9 mouse cellular contexts compared by ENCODE assay signal in genomic region chr13:85310968-85311367, GRCm38 (mm10). TPM values are rescaled to one million over a fixed set of nuclear protein-coding genes. Genes with fewer than 3 reads are reported as not detected.
DNase-seq lines count a peak whose midpoint lies in the region; ATAC-seq and TF ChIP-seq lines count a peak whose summit lies in the region.
"Had no signal": no experiment of that assay in that cellular context is flagged by ENCODE, and none has a peak within 500 bp of the region (broad histone marks: within the 10 kb centered on the region; RNA-seq: fewer than 3 reads in every experiment).

No protein-coding gene starts in this region.

- H3K4me1 ChIP-seq in lung, embryonic 14.5 days (ENCODE audit: insufficient read depth) = no peaks in the 10 kb centered on the region
- H3K4me1 ChIP-seq in kidney, adult 2 months (ENCODE audit: control insufficient read depth, insufficient read depth, low read length) = no peaks in the 10 kb centered on the region
- H3K4me1 ChIP-seq: liver, embryonic 12.5 days had no signal

- no peak overlapping the region for H3K9ac ChIP-seq in lung, embryonic 14.5 days
- H3K9ac ChIP-seq: liver, embryonic 12.5 days had no signal

- peak; percentile 6 for DNase-seq in embryo, embryonic 10 days (ENCODE audit: low spot score)
- no peak for DNase-seq in embryo, embryonic 9.5 days (ENCODE audit: extremely low spot score)
- peak; percentile 14 for DNase-seq in lung, embryonic 14.5 days
- DNase-seq in lung, postnatal 10 days = no peak
- DNase-seq in frontal cortex, adult 2 months (ENCODE audit: extremely low spot score in 1 of 2, low spot score in 1 of 2) = peak; percentile 59 to 82
- peak; percentile 54 to 75 for DNase-seq in right cerebral cortex, postnatal 10 days (ENCODE audit: low spot score in 2 of 2)
- DNase-seq in kidney, adult 2 months = no peak
- no peak for DNase-seq in adrenal gland, adult (ENCODE audit: inconsistent age in 2 of 2, low spot score in 1 of 2)

- H3K27ac ChIP-seq in lung, embryonic 14.5 days (ENCODE audit: low read depth) = no peak overlapping the region
- H3K27ac ChIP-seq in kidney, adult 2 months (ENCODE audit: insufficient read depth, low read depth, low read length) = no peak overlapping the region
- H3K27ac ChIP-seq: liver, embryonic 12.5 days had no signal

- no peak overlapping the region for H3K4me2 ChIP-seq in lung, embryonic 14.5 days
- H3K4me2 ChIP-seq: liver, embryonic 12.5 days had no signal

- no peak for ATAC-seq in lung, embryonic 14.5 days (ENCODE audit: insufficient read depth)
- ATAC-seq: liver, embryonic 12.5 days had no signal

- no peaks in the 10 kb centered on the region for H3K36me3 ChIP-seq in lung, embryonic 14.5 days (ENCODE audit: insufficient read depth)
- no peaks in the 10 kb centered on the region for H3K36me3 ChIP-seq in kidney, adult 2 months (ENCODE audit: control insufficient read depth, insufficient read depth, low read length)
- H3K36me3 ChIP-seq: liver, embryonic 12.5 days had no signal

- H3K27me3 ChIP-seq in lung, embryonic 14.5 days (ENCODE audit: insufficient read depth, low read length) = no peaks in the 10 kb centered on the region
- no peaks in the 10 kb centered on the region for H3K27me3 ChIP-seq in kidney, adult 2 months (replicated peaks; ENCODE audit: control insufficient read depth, insufficient read depth, low read length)
- H3K27me3 ChIP-seq: liver, embryonic 12.5 days had no signal

- H3K9me3 ChIP-seq in lung, embryonic 14.5 days (ENCODE audit: low read depth, low read length) = no peaks in the 10 kb centered on the region
- H3K9me3 ChIP-seq: liver, embryonic 12.5 days had no signal

- no peak for TF ChIP-seq CTCF in lung, embryonic 14.5 days (IDR thresholded peaks at IDR 0.05; ENCODE audit: low read depth)
- TF ChIP-seq CTCF in kidney, adult 2 months (conservative IDR thresholded peaks at IDR 0.05; ENCODE audit: insufficient read depth, insufficient read length, low read depth, low read length) = no peak

- TF ChIP-seq POLR2A in kidney, adult 2 months (IDR thresholded peaks at IDR 0.05; ENCODE audit: low read depth, low read length) = no peak

- 46% methylated on average over 5 of the region's 5 CpGs for WGBS in lung, embryonic 14.5 days
- WGBS in kidney, adult 2 months = 47% methylated on average over 5 of the region's 5 CpGs

- H3K4me3 ChIP-seq in lung, embryonic 14.5 days (ENCODE audit: low read depth, low read length) = no peak overlapping the region
- no peak overlapping the region for H3K4me3 ChIP-seq in kidney, adult 2 months (ENCODE audit: insufficient read depth, low read depth, low read length)
- H3K4me3 ChIP-seq: liver, embryonic 12.5 days had no signal

RNA-seq across cellular contexts. Expression of gene Rasa1, which starts 22.0 kb away (rescaled TPM):
- polyA plus RNA-seq in lung, embryonic 14.5 days (2014; fragmentation: Nextera tagmentation; extraction: Ambion mirVana) = 65.0 TPM in 2 replicates
- 57.5 and 78.8 TPM in 2 replicates for polyA plus RNA-seq in frontal cortex, adult 2 months (2012; rRNA removed)
- 7.0 and 7.8 TPM in 2 replicates for polyA plus RNA-seq in kidney, adult 2 months (2012; rRNA removed)

Comparison
In these comparisons a context has a peak if more than half of its experiments do, and no peak if none do; other contexts are left out.
1. DNase-seq: peak in embryo, embryonic 10 days (single experiment), lung, embryonic 14.5 days (single experiment), frontal cortex, adult 2 months (2 of 2) and right cerebral cortex, postnatal 10 days (2 of 2); none in embryo, embryonic 9.5 days (single experiment), lung, postnatal 10 days (single experiment), kidney, adult 2 months (single experiment) and adrenal gland, adult (0 of 2).